Mouse (Mus musculus): Measurements from ENCODE around the gene Clec11a.
A peak's percentile ranks its signal among the peaks of the same experiment; 100 is the strongest.
"Not testable (repeated sequence)": the region's sequence is repeated elsewhere in the genome, so short reads cannot be mapped to it uniquely, and the experiment has no call there.

Clec11a gene

GRCm38 (mm10) chr7:44322290-44322689 lies 15.6 kb upstream of the Clec11a start:
- no peak for DNase-seq

GRCm38 (mm10) chr7:44320886-44321285 lies 14.2 kb upstream of the Clec11a start:
- no peak for DNase-seq

- peak in 1 of 2 experiments; percentile 24 for DNase-seq
Observed at GRCm38 (mm10) chr7:44317913-44318312, 11.2 kb upstream of the Clec11a start.

GRCm38 (mm10) chr7:44312484-44312883 lies 5.8 kb upstream of the Clec11a start:
- no peak for DNase-seq

- DNase-seq, result peak in 1 of 2 experiments; percentile 27
Observed at GRCm38 (mm10) chr7:44311713-44312304, 5.1 kb upstream of the Clec11a start.

GRCm38 (mm10) chr7:44310878-44311712 lies 4.4 kb upstream of the Clec11a start:
- DNase-seq, result peak in 1 of 2 experiments; percentile 45

GRCm38 (mm10) chr7:44310285-44310877 lies 3.7 kb upstream of the Clec11a start:
- no peak for DNase-seq

- DNase-seq, result no peak
Observed at GRCm38 (mm10) chr7:44309475-44310284, 3.0 kb upstream of the Clec11a start, which contains the start of gene Shank1. Gene Shank1, plus strand, starts transcription at chr7:44310253.

- DNase-seq, result no peak
Observed at GRCm38 (mm10) chr7:44307261-44308020, 739 bp upstream of the Clec11a start.

- DNase-seq, result peak in 1 of 2 experiments; percentile 31
Observed at GRCm38 (mm10) chr7:44305686-44306085, 1.0 kb downstream of the Clec11a start.

GRCm38 (mm10) chr7:44304775-44305641 lies 1.7 kb downstream of the Clec11a start:
- DNase-seq, result peak; percentile 97 to 99

- no peak for DNase-seq
Observed at GRCm38 (mm10) chr7:44304463-44304774, 2.3 kb downstream of the Clec11a start.

- no peak for DNase-seq
Observed at GRCm38 (mm10) chr7:44303346-44304340, 3.1 kb downstream of the Clec11a start.

GRCm38 (mm10) chr7:44297501-44297900 lies 9.2 kb downstream of the Clec11a start:
- DNase-seq, result not testable (repeated sequence)

GRCm38 (mm10) chr7:44291418-44291817 lies 15.3 kb downstream of the Clec11a start:
- no peak for DNase-seq

- DNase-seq, result no peak
Observed at GRCm38 (mm10) chr7:44290986-44291385, 15.7 kb downstream of the Clec11a start.

- no peak for DNase-seq
Observed at GRCm38 (mm10) chr7:44287760-44288159, 18.9 kb downstream of the Clec11a start.

GRCm38 (mm10) chr7:44281586-44281985 lies 25.1 kb downstream of the Clec11a start:
- no peak for DNase-seq

GRCm38 (mm10) chr7:44280959-44281358 lies 25.7 kb downstream of the Clec11a start:
- DNase-seq, result no peak

- DNase-seq, result peak in 1 of 2 experiments; percentile 32
Observed at GRCm38 (mm10) chr7:44277250-44277622, 29.5 kb downstream of the Clec11a start.
